Mouse (Mus musculus) ES-E14 (cell line): ENCODE data around the gene Ankrd27. TPM values are rescaled to one million over a fixed set of nuclear protein-coding genes. Genes with fewer than 3 reads are reported as not detected.
"Not testable (repeated sequence)": the region's sequence is repeated elsewhere in the genome, so short reads cannot be mapped to it uniquely, and the experiment has no call there.

ENCODE experiments used
- DNase-seq: peaks from one replicate; pipeline ENCODE4 v3.0.0-alpha.2; 2013; ENCODE audit warnings: low read depth, low spot score
- H3K27ac ChIP-seq: 2 replicates; pipeline ENCODE4 v1.5.1; 2012; ENCODE audit warnings: low read depth, mild to moderate bottlenecking, low read length, moderate library complexity, mixed read lengths; ENCODE audit not compliant: poor library complexity, insufficient read depth, severe bottlenecking
- H3K36me3 ChIP-seq: 2 replicates; pipeline ENCODE4 v1.6.1; 2012; ENCODE audit warnings: mild to moderate bottlenecking, low read length, moderate library complexity, mixed read lengths; ENCODE audit not compliant: control insufficient read depth, poor library complexity, insufficient read depth, severe bottlenecking
- H3K4me1 ChIP-seq, 2 experiments: fragments of 150-350 bp in 1 of 2; sonication (generic) in 1 of 2; 2 replicates each; pipeline ENCODE4 v1.6.1; 2012; ENCODE audit warnings: low read length in 2 of 2, mild to moderate bottlenecking in 1 of 2, mixed read lengths in 1 of 2; ENCODE audit not compliant: control insufficient read depth in 2 of 2, insufficient read depth in 2 of 2, poor library complexity in 1 of 2
- H3K4me3 ChIP-seq, 2 experiments: fragments of 150-350 bp in 1 of 2; sonication (generic) in 1 of 2; 2 replicates each; pipeline ENCODE4 v1.5.1; 2012; ENCODE audit warnings: low read length in 2 of 2, low read depth in 1 of 2, mild to moderate bottlenecking in 1 of 2, mixed read lengths in 1 of 2; ENCODE audit not compliant: insufficient read depth in 1 of 2, poor library complexity in 1 of 2, severe bottlenecking in 1 of 2
- H3K9ac ChIP-seq: 2 replicates; pipeline ENCODE4 v1.6.1; 2012; ENCODE audit warnings: low read depth, mild to moderate bottlenecking, low read length, mixed read lengths; ENCODE audit not compliant: poor library complexity, insufficient read depth, severe bottlenecking
- H3K9me3 ChIP-seq: fragments of 150-350 bp; sonication (generic); 2 replicates; pipeline ENCODE4 v1.6.1; 2012; ENCODE audit warnings: low read depth, mild to moderate bottlenecking, low read length; ENCODE audit not compliant: control insufficient read depth, insufficient read depth
- CHD2 ChIP-seq: IDR thresholded peaks from 2 replicates; pipeline ENCODE4 v1.6.1; 2014; ENCODE audit warnings: mild to moderate bottlenecking, low read depth, low read length, inconsistent platforms
- HCFC1 ChIP-seq: IDR thresholded peaks from 2 replicates; pipeline ENCODE4 v1.6.1; 2012; ENCODE audit warnings: low read length, inconsistent platforms, borderline replicate concordance; ENCODE audit not compliant: insufficient read depth
- MAFK ChIP-seq: IDR thresholded peaks from 2 replicates; pipeline ENCODE4 v1.6.1; 2014; ENCODE audit warnings: mild to moderate bottlenecking, low read depth, low read length, inconsistent platforms; ENCODE audit not compliant: insufficient read depth
- ZC3H11A ChIP-seq: IDR thresholded peaks from 2 replicates; pipeline ENCODE4 v1.6.1; 2012; ENCODE audit warnings: low read depth, mild to moderate bottlenecking, inconsistent platforms, low read length, borderline replicate concordance
- ZNF384 ChIP-seq: IDR thresholded peaks from 2 replicates; pipeline ENCODE4 v1.6.1; 2012; ENCODE audit warnings: low read depth, low read length, inconsistent platforms
- in situ Hi-C, 2 experiments: fragments of 600-800 bp; cut with MboI; formaldehyde crosslinking; loops; one replicate each; pipeline ENCODE4 v1.15.1; 2025; ENCODE audit warnings: low sequenced_read_pairs in 2 of 2, inconsistent platforms in 1 of 2; ENCODE audit not compliant: unreplicated experiment in 2 of 2
- total RNA-seq: library from RNA; depleted of rRNA; stranded (reverse); fragments of 300-350 nt; gene quantifications from 2 replicates; pipeline ENCODE4 v1.2.3, GENCODE M21; 2012

Ankrd27 gene
- total RNA-seq, 1 experiment: 25.0 TPM

DNA sequence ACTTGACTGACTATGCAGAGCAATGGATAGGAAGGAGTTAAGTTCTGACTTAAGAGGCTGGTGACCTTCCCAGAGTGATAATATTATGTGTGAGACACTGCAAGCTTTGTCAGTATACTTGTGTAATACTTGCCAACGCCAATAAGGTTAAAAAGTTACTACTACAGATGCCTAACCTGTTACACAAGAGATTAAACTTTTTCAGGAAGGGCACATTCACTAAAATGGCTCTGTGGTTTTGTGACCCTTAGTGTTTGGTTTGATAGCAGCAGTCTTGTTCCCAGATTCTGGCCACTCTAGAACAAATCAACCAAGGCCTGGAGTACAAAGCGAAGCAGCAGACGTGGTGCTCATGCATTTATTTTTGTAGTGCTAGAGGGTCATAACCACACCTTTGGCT, 28.5 kb upstream of the Ankrd27 start:
- no peak for DNase-seq

GRCm38 (mm10) chr7:35558681-35559080, 27.4 kb upstream of the Ankrd27 start:
- Histone ChIP-seq H3K4me1 (peaks cover 0 to 14% of the 10 kb centered on the region in 2 experiments; a peak in 2 of 4 replicates), H3K27ac (no peak overlapping the region), H3K4me3 (no peak overlapping the region), H3K9me3 (no peaks in the 10 kb centered on the region), H3K9ac (no peak overlapping the region), H3K36me3 (no peaks in the 10 kb centered on the region)
- in situ Hi-C loops: no loop called here
- DNase-seq: no peak
- no peak for TF ChIP-seq CHD2
- TF ChIP-seq HCFC1: no peak
- TF ChIP-seq ZC3H11A: no peak
- TF ChIP-seq ZNF384: no peak
- TF ChIP-seq MAFK: no peak

More for the DNA sequence above, 28.5 kb upstream of the Ankrd27 start:
- Histone ChIP-seq H3K4me1 (peaks cover 0 to 8% of the 10 kb centered on the region in 2 experiments; a peak in 2 of 4 replicates), H3K4me3 (no peak overlapping the region), H3K36me3 (no peaks in the 10 kb centered on the region), H3K9ac (no peak overlapping the region), H3K27ac (no peak overlapping the region), H3K9me3 (no peaks in the 10 kb centered on the region)
- in situ Hi-C loops: no loop called here
- TF ChIP-seq ZC3H11A: no peak
- no peak for TF ChIP-seq HCFC1
- no peak for TF ChIP-seq CHD2
- no peak for TF ChIP-seq ZNF384
- no peak for TF ChIP-seq MAFK

GRCm38 (mm10) chr7:35559838-35560237, 26.2 kb upstream of the Ankrd27 start:
- Histone ChIP-seq H3K9ac (no peak overlapping the region), H3K36me3 (no peaks in the 10 kb centered on the region), H3K4me3 (no peak overlapping the region), H3K27ac (no peak overlapping the region), H3K9me3 (no peaks in the 10 kb centered on the region), H3K4me1 (peaks cover 0 to 14% of the 10 kb centered on the region in 2 experiments; a peak in 2 of 4 replicates)
- DNase-seq: no peak
- TF ChIP-seq ZC3H11A (no peak), MAFK (no peak), ZNF384 (no peak), HCFC1 (no peak), CHD2 (no peak)
- in situ Hi-C loops: no loop called here

DNA sequence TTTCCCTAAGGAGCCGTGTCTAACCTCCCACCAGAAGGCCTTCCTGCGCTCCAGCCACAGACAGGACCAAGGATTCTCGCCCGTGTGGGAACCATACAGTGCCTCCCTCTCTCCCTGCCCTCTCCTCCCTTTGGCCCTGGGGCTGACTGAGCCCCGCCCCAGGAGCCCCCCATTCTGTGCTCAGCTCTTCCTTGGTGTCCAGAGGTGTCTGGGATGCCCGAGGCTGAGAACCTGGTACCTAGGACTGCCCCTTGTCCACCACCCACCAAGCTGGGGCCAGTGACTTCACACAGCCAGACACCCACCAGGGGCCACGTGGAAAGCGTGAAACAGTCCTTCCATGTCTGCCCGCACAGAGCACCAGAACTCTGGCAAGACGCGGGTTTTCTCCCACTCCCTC, 23.0 kb upstream of the Ankrd27 start:
- no peak for TF ChIP-seq HCFC1
- no peak for TF ChIP-seq MAFK
- TF ChIP-seq CHD2: no peak
- H3K9me3 ChIP-seq: no peaks in the 10 kb centered on the region

DNA sequence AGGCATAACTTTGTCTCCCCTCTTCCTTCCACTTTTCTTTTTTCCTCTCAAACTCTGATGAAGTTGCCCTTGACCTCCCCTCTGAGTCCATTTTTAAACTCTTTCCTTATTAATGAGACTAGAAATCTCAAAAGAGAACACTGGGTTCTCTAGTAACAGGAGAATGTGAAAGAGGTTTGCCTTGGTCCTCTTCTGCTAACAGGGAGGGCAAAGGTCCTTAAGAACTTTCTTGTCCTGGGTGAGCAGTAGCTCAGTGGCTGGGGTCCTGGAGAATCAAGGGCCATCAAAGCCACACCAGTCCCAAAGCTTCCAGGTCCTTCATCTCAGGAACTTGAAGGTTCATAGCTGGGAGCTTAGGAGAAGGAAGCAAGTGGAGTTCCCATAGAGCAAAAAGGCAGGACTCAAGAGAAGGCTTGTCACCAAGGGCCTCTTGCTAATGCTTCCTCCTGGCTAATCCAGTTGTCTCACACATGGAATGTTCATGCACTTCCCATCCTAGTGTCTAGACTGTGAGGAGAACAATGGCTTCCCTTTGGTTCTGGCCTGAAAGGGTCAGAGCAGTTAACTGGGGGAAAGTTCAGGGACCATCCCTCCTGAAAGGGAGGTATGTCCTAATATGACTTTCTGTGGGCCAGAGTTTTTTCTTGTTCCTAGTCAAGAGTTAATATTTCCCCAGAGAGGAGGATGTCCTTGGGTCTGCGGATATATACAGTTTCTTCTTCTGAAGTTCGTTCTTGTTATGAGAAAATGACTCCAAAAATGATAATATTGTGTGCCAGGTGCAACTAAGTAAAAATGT, 21.8 kb upstream of the Ankrd27 start:
- Histone ChIP-seq H3K4me1 (peaks cover 0 to 10% of the 10 kb centered on the region in 2 experiments; a peak in 2 of 4 replicates), H3K4me3 (no peak overlapping the region), H3K27ac (no peak overlapping the region), H3K9ac (no peak overlapping the region), H3K36me3 (no peaks in the 10 kb centered on the region), H3K9me3 (no peaks in the 10 kb centered on the region)
- DNase-seq: no peak
- in situ Hi-C loops: no loop called here
- TF ChIP-seq ZC3H11A (no peak), MAFK (no peak), HCFC1 (no peak), ZNF384 (no peak), CHD2 (no peak)

More for the DNA sequence above, 23.0 kb upstream of the Ankrd27 start:
- Histone ChIP-seq H3K9ac (no peak overlapping the region), H3K36me3 (no peaks in the 10 kb centered on the region), H3K27ac (no peak overlapping the region; the same call in 1 of the 2 replicates), H3K4me1 (peaks cover 0 to 14% of the 10 kb centered on the region in 2 experiments; a peak in 2 of 4 replicates), H3K4me3 (0 out of 4 replicates have a peak overlapping the region, but pooled peaks of 1 of the 2 experiments have one; percentile 17)
- in situ Hi-C loops: no loop called here
- DNase-seq: no peak

GRCm38 (mm10) chr7:35564872-35565271, 21.2 kb upstream of the Ankrd27 start:
- H3K9ac ChIP-seq, H3K27ac ChIP-seq, H3K4me3 ChIP-seq, H3K4me1 ChIP-seq, H3K36me3 ChIP-seq, in situ Hi-C loops, H3K9me3 ChIP-seq, DNase-seq: not testable (repeated sequence)

DNA sequence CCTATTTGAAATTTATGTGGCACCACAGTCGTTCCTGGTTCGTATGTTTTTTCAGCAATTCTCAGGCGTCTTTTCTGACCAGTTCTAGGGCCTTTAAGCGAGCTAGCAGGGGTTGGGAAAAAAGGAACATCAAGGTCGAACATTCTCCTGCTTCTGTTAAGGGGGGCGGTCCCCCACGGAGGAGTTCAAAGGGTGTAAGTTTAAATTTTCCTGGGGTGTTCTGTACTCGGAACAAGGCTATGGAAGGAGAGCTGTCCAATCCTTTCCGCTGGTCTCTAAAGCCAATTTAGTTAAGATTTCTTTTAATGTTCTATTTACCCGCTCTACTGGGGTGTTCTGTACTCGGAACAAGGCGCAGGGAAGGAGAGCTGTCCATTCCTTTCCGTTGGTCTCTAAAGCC, 20.1 kb upstream of the Ankrd27 start:
- H3K9ac ChIP-seq, in situ Hi-C loops, H3K27ac ChIP-seq, H3K4me3 ChIP-seq, H3K4me1 ChIP-seq, H3K9me3 ChIP-seq, DNase-seq, H3K36me3 ChIP-seq: not testable (repeated sequence)
